10 mouse cellular contexts compared by ENCODE assay signal in the genomic region with DNA sequence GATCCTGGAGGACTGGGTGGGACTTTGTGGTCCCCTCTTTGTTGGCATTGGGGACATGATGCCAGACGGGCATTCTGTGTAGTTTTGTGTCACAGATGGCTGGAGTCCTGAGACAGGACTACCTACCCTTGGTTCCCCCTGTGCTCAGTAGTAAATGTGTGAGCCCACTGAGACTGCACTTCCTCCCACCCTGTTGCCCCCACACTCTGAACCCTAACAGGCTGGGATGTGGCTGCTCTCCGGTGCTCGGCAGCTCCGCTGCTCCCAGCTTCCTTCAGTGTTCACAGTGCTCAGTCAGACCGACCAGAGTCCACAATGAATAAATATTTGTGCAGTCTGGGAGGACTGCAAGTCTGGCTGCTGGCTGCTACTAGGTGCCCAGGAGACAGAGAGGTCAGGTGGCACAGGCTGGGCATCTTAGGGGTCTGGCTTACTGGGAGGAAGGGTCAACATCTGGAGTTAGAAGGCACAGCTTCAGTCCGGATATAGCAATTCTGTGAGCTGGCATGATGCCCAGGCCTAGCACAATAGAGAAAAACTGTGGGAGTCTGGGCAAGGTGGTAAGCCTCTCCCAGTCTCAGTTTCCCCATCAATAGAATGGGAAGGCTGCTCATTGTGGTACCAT. TPM values are rescaled to one million over a fixed set of nuclear protein-coding genes. Genes with fewer than 3 reads are reported as not detected.
A peak's percentile ranks its signal among the peaks of the same experiment; 100 is the strongest.
DNase-seq lines count a peak whose midpoint lies in the region; ATAC-seq and TF ChIP-seq lines count a peak whose summit lies in the region.
"Had no signal": no experiment of that assay in that cellular context is flagged by ENCODE, and none has a peak within 500 bp of the region (broad histone marks: within the 10 kb centered on the region; RNA-seq: fewer than 3 reads in every experiment).

No protein-coding gene starts in this region.

- no peak for TF ChIP-seq CTCF in kidney, postnatal 0 days (IDR thresholded peaks at IDR 0.05; ENCODE audit: low read depth)

- no peak for ATAC-seq in kidney, postnatal 0 days (replicated peaks; ENCODE audit: low FRiP score, low read depth)
- no peak for ATAC-seq in midbrain, embryonic 12.5 days (ENCODE audit: low FRiP score, low read depth)

- H3K27me3 ChIP-seq in heart, embryonic 10.5 days (ENCODE audit: insufficient read depth, poor library complexity, severe bottlenecking) = no peaks in the 10 kb centered on the region
- H3K27me3 ChIP-seq in kidney, postnatal 0 days (ENCODE audit: insufficient read depth, low read length) = no peaks in the 10 kb centered on the region
- peaks cover 12% of the 10 kb centered on the region; the same call in 1 of the 2 replicates for H3K27me3 ChIP-seq in midbrain, embryonic 12.5 days
- H3K27me3 ChIP-seq: Patski had no signal

- DNase-seq in lung, adult 18-20 months = peak; percentile 44 to 54
- no peak for DNase-seq in lung, postnatal 25 days (ENCODE audit: low spot score)
- DNase-seq in heart, embryonic 10.5 days (ENCODE audit: low spot score) = no peak
- no peak for DNase-seq in kidney, postnatal 0 days (ENCODE audit: low spot score)
- no peak for DNase-seq in layer of hippocampus, adult 18-20 months (ENCODE audit: low spot score in 2 of 2)
- DNase-seq in thymus, postnatal 14 days = no peak
- no peak for DNase-seq in spleen, postnatal 4 days (ENCODE audit: low spot score in 2 of 2)

- 46% methylated on average over 6 of the region's 6 CpGs for WGBS in heart, embryonic 10.5 days
- 11% methylated on average over 6 of the region's 6 CpGs for WGBS in kidney, postnatal 0 days
- WGBS in midbrain, embryonic 12.5 days = 46% methylated on average over 6 of the region's 6 CpGs

- peak overlapping the region; percentile 47; the same call in 1 of the 2 replicates for H3K9ac ChIP-seq in kidney, postnatal 0 days (ENCODE audit: low read depth, low read length)
- 0 out of 2 replicates have a peak overlapping the region, but pooled peaks have one; percentile 17 for H3K9ac ChIP-seq in midbrain, embryonic 12.5 days (replicated peaks)

- H3K4me1 ChIP-seq in heart, embryonic 10.5 days = peaks cover 97% of the 10 kb centered on the region
- H3K4me1 ChIP-seq in kidney, postnatal 0 days (replicated peaks; ENCODE audit: insufficient read depth, low read length) = peaks cover 66% of the 10 kb centered on the region
- peaks cover 37% of the 10 kb centered on the region for H3K4me1 ChIP-seq in midbrain, embryonic 12.5 days

- H3K4me2 ChIP-seq in kidney, postnatal 0 days (ENCODE audit: low read length) = peak overlapping the region; percentile 48
- peak overlapping the region; percentile 31 for H3K4me2 ChIP-seq in midbrain, embryonic 12.5 days (replicated peaks)

- no peaks in the 10 kb centered on the region for H3K9me3 ChIP-seq in heart, embryonic 10.5 days
- H3K9me3 ChIP-seq in kidney, postnatal 0 days (replicated peaks; ENCODE audit: low read length) = no peaks in the 10 kb centered on the region
- H3K9me3 ChIP-seq in midbrain, embryonic 12.5 days = no peaks in the 10 kb centered on the region

- peak overlapping the region; percentile 48 for H3K4me3 ChIP-seq in heart, embryonic 10.5 days
- no peak overlapping the region; the same call in 1 of the 2 replicates for H3K4me3 ChIP-seq in kidney, postnatal 0 days (replicated peaks; ENCODE audit: low read depth, low read length)
- no peak overlapping the region for H3K4me3 ChIP-seq in midbrain, embryonic 12.5 days

- no peaks in the 10 kb centered on the region for H3K36me3 ChIP-seq in heart, embryonic 10.5 days
- no peaks in the 10 kb centered on the region for H3K36me3 ChIP-seq in kidney, postnatal 0 days (ENCODE audit: insufficient read depth, low read length)
- no peaks in the 10 kb centered on the region for H3K36me3 ChIP-seq in midbrain, embryonic 12.5 days

- peak overlapping the region; percentile 96 for H3K27ac ChIP-seq in heart, embryonic 10.5 days
- H3K27ac ChIP-seq in kidney, postnatal 0 days = peak overlapping the region; percentile 89
- peak overlapping the region; percentile 43 for H3K27ac ChIP-seq in midbrain, embryonic 12.5 days (replicated peaks)

RNA-seq across cellular contexts. Expression of a gene that starts 21.4 kb away (rescaled TPM):
- polyA plus RNA-seq in heart, embryonic 10.5 days (2016; fragmentation: Nextera tagmentation; extraction: Ambion mirVana) = not detected in 2 replicates
- 0.04 TPM in 1 of 2 replicates, not detected in the other for polyA plus RNA-seq in kidney, postnatal 0 days (2015; fragmentation: Nextera tagmentation; extraction: Ambion mirVana)
- not detected in 2 replicates for polyA plus RNA-seq in midbrain, embryonic 12.5 days (2016; fragmentation: Nextera tagmentation; extraction: Ambion mirVana)
- not detected for total RNA-seq in layer of hippocampus, adult 18-20 months (2021)
- polyA plus RNA-seq: gonadal fat pad, adult 2 months; Patski had no signal

RNA-seq across cellular contexts. Expression of a gene that starts 41.1 kb away (rescaled TPM):
- polyA plus RNA-seq in heart, embryonic 10.5 days (2016; fragmentation: Nextera tagmentation; extraction: Ambion mirVana) = 28.0 and 28.3 TPM in 2 replicates
- polyA plus RNA-seq in kidney, postnatal 0 days (2015; fragmentation: Nextera tagmentation; extraction: Ambion mirVana) = 91.0 and 106 TPM in 2 replicates
- polyA plus RNA-seq in midbrain, embryonic 12.5 days (2016; fragmentation: Nextera tagmentation; extraction: Ambion mirVana) = 17.5 and 19.6 TPM in 2 replicates
- total RNA-seq in layer of hippocampus, adult 18-20 months (2021) = 10 to 100 TPM; 19.6 to 21.4 TPM

RNA-seq across cellular contexts. Expression of a gene that starts 51.2 kb away (rescaled TPM):
- polyA plus RNA-seq in heart, embryonic 10.5 days (2016; fragmentation: Nextera tagmentation; extraction: Ambion mirVana) = 3.4 and 4.8 TPM in 2 replicates
- polyA plus RNA-seq in kidney, postnatal 0 days (2015; fragmentation: Nextera tagmentation; extraction: Ambion mirVana) = 4.8 and 5.1 TPM in 2 replicates
- polyA plus RNA-seq in midbrain, embryonic 12.5 days (2016; fragmentation: Nextera tagmentation; extraction: Ambion mirVana) = 4.2 TPM in 2 replicates
- 10 to 100 TPM; 18.6 to 19.2 TPM for total RNA-seq in layer of hippocampus, adult 18-20 months (2021)

Comparison
In these comparisons a context has a peak if more than half of its experiments do, and no peak if none do; other contexts are left out.
1. DNase-seq: peak in lung, adult 18-20 months (2 of 2); none in lung, postnatal 25 days (single experiment), heart, embryonic 10.5 days (single experiment), kidney, postnatal 0 days (single experiment), layer of hippocampus, adult 18-20 months (0 of 2), thymus, postnatal 14 days (single experiment) and spleen, postnatal 4 days (0 of 2).
2. H3K27ac ChIP-seq: peak in every context shown above with its lines; median percentile 96 in heart, embryonic 10.5 days; 89 in kidney, postnatal 0 days; 43 in midbrain, embryonic 12.5 days.